Mouse (Mus musculus) liver, embryonic 15.5 days (tissue): ENCODE data around the gene Ablim2. TPM values are rescaled to one million over a fixed set of nuclear protein-coding genes. Genes with fewer than 3 reads are reported as not detected.

Experiments
- ATAC-seq: fragments of 200-750 bp; cut with Nextera tagmentation; 2 replicates; pipeline ENCODE4 v1.8.0; 2017; ENCODE audit warnings: moderate number of reproducible peaks, mild to moderate bottlenecking, moderate library complexity; ENCODE audit not compliant: insufficient read depth
- H3K27ac ChIP-seq: fragments of 300-500 bp; sonication (generic); replicated peaks from 2 replicates; pipeline ENCODE4 v1.5.1; 2015; ENCODE audit warnings: mild to moderate bottlenecking, inconsistent platforms
- H3K27me3 ChIP-seq: fragments of 300-500 bp; sonication (generic); 2 replicates; pipeline ENCODE4 v1.6.1; 2015; ENCODE audit warnings: mild to moderate bottlenecking, inconsistent platforms
- H3K36me3 ChIP-seq: fragments of 300-500 bp; sonication (generic); replicated peaks from 2 replicates; pipeline ENCODE4 v1.6.1; 2015; ENCODE audit warnings: moderate library complexity, mild to moderate bottlenecking, inconsistent platforms
- H3K4me1 ChIP-seq: fragments of 300-500 bp; sonication (generic); replicated peaks from 2 replicates; pipeline ENCODE4 v1.6.1; 2015; ENCODE audit warnings: inconsistent platforms
- H3K4me2 ChIP-seq: fragments of 300-500 bp; sonication (generic); 2 replicates; pipeline ENCODE4 v1.6.1; 2015; ENCODE audit warnings: moderate library complexity, mild to moderate bottlenecking, inconsistent platforms
- H3K4me3 ChIP-seq: fragments of 300-500 bp; sonication (generic); replicated peaks from 2 replicates; pipeline ENCODE4 v1.5.1; 2015; ENCODE audit warnings: mild to moderate bottlenecking, inconsistent platforms
- H3K9ac ChIP-seq: fragments of 300-500 bp; sonication (generic); 2 replicates; pipeline ENCODE4 v1.6.1; 2015; ENCODE audit warnings: moderate library complexity, mild to moderate bottlenecking, inconsistent platforms
- H3K9me3 ChIP-seq: fragments of 300-500 bp; sonication (generic); replicated peaks from 2 replicates; pipeline ENCODE4 v1.6.1; 2016; ENCODE audit warnings: inconsistent platforms
- WGBS: fragments of 180-500 bp; shearing (Covaris S2); methylation state at CpG from one replicate; pipeline ENCODE4 v1.1.7; 2015; ENCODE audit warnings: mixed read lengths; ENCODE audit not compliant: insufficient replicate concordance; 5-methylcytosine and 5-hydroxymethylcytosine counted together
- polyA plus RNA-seq: library from polyadenylated mRNA; unstranded; fragments of >200 nt; fragmentation: Nextera tagmentation; extraction: Ambion mirVana; gene quantifications from 2 replicates; pipeline ENCODE4 v1.2.1, GENCODE M21; 2015

Gene Ablim2
- polyA plus RNA-seq, 1 experiment from 2014 or later, result 0.36 TPM

DNA sequence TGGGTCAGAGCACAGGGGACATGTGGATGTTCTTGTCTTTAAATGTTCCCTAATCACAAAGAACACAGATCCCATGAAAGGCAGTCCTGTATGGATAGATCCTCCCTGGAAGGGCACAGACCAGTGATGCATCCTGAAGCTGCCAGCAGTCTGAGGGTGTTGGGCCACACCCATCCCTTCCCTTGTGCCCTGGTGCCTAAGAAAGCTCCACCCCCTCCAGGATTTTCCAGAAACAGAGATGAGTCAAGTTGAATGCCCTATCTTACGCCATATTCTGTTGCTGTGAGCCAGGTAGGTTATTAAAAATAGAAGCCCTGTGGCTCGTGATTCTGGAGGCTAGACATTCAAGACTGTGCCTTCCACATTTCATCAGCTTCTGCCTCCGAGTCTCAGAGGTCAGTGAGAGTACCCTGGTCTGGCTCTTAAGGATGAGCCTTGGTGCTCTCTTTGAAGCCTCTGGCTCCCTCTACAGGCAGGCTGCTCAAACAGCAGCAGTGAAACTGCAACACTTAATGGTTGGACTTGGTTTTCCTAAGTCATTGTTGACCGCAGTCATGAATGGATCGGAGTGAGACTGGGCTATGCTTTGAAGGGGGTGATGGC, 2.4 kb upstream of the Ablim2 start:
- Histone ChIP-seq H3K27me3 (peaks cover 44% of the 10 kb centered on the region), H3K4me3 (no peak overlapping the region)
- ATAC-seq, result no peak

DNA sequence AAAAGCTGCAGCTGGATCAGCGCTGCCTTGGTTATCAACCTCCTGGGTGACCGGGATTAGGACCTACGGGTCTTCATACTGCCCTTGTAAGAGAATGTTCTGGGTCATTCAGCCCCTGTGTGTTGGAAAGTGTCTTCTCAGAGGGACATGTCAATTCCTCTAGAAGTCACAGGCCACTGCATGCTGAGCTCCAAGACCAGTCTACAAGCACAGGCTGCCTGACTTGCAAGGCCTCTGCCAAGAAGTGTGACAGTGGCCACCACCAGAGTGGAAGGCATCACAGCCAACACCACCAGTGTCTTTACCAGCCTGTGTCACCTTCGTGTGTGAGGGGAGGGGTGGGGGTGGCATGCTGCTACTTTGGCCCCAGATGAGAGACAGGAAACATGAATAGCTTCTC, 1.7 kb upstream of the Ablim2 start:
- Histone ChIP-seq H3K9ac (no peak overlapping the region), H3K4me1 (peaks cover 16% of the 10 kb centered on the region), H3K9me3 (no peaks in the 10 kb centered on the region), H3K27me3 (peaks cover 48% of the 10 kb centered on the region), H3K27ac (no peak overlapping the region), H3K4me3 (no peak overlapping the region), H3K4me2 (no peak overlapping the region), H3K36me3 (no peaks in the 10 kb centered on the region)
- ATAC-seq, result no peak
- WGBS, result 78% methylated on average over 4 of the region's 4 CpGs

More for the DNA sequence above, 2.4 kb upstream of the Ablim2 start:
- Histone ChIP-seq H3K27ac (no peak overlapping the region), H3K9me3 (no peaks in the 10 kb centered on the region), H3K4me1 (peaks cover 16% of the 10 kb centered on the region), H3K9ac (no peak overlapping the region), H3K4me2 (no peak overlapping the region), H3K36me3 (no peaks in the 10 kb centered on the region)
- WGBS, result 19% methylated on average over 5 of the region's 5 CpGs

DNA sequence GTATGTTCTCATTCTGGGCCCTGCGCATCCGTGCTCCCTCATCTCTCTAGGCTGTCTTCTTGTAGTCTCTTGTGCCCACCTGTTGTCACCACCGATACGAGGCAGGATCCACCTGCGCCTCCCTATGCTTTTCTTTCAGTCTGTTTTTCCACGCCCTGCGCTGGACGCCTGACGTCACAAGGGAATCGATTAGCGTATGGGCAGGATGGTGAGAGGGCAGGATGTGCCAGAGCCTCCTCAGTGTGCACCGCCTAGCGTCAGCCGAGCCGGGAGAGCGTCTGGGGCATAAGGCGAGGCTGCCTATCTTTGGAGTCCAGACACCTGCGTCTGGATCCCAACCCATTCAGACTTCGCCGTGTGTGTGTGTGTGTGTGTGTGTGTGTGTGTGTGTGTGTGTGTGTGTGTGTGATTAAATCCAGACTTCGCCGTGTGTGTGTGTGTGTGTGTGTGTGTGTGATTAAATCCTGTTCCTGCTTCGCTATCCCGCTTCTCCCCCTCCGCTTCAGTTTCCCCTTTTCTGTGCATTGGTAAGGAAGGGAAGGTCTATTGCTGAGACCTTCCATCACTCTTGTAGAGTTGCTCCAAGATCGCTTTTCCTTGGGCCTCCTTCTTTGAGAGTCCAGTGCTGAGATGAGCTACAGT, 562 bp upstream of the Ablim2 start:
- Histone ChIP-seq H3K4me2 (peak overlapping the region; percentile 83), H3K9me3 (no peaks in the 10 kb centered on the region), H3K27ac (no peak overlapping the region), H3K9ac (no peak overlapping the region), H3K4me3 (peak overlapping the region; percentile 56), H3K27me3 (peaks cover 51% of the 10 kb centered on the region), H3K4me1 (peaks cover 16% of the 10 kb centered on the region), H3K36me3 (no peaks in the 10 kb centered on the region)
- WGBS, result 6% methylated on average over 26 of the region's 26 CpGs
- peak; percentile 25 for ATAC-seq

DNA sequence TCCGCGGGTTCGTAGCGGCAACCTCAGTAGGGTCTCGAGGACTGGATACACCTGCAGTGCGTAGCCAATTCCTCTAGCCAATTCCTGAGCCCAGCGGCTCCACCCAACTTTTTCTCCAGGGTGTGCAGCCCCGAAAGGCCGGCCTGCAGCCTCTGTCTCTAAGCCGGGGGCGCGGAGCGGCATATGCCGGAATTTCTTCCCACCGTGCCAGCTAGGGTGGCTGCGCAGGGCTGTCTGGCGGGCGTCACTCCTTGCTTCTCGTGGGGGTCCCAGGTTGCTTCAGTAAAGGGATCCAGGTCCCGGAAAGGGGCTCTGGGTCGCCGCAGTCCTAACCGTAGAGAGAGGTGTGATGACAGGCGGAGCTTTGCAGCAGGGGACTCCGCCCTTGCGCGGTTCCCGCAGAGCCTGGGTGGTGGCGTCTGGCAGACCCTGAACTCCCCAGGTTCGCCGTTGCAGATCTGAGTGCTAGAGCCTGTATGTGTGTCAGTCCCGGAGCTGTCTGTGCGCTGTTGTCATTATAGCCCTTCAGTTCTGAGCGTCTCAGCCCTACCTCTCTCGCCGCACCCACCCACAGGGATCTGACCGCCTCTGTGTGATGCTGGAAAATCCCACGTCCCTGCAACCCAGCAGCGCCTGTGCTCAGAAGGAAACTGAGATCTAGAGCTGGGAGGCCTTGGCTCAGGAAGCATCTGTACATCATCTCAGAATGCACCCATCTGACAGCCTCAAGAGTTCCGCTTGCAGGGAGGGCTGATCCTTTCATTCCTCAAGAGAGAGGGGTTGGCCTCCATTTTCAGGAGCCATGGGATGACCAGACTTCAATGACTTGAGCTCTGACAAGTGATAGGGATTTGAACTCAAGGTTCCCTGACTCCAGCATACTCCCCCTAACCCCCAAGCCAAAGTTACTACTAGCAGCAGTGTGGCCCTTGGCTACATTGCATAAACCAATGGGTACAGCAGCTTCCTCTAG, 687 bp downstream of the Ablim2 start:
- whole genome bisulfite sequencing, result 2% methylated on average over 40 of the region's 40 CpGs
- Histone ChIP-seq H3K9ac (peak overlapping the region; percentile 30; the same call in 1 of the 2 replicates), H3K4me3 (peak overlapping the region; percentile 56), H3K4me2 (peak overlapping the region; percentile 83), H3K9me3 (no peaks in the 10 kb centered on the region), H3K27me3 (peaks cover 51% of the 10 kb centered on the region), H3K36me3 (no peaks in the 10 kb centered on the region), H3K27ac (no peak overlapping the region), H3K4me1 (peaks cover 16% of the 10 kb centered on the region)
- 0 out of 2 replicates have a peak, but pooled peaks have one; percentile 6 for ATAC-seq

DNA sequence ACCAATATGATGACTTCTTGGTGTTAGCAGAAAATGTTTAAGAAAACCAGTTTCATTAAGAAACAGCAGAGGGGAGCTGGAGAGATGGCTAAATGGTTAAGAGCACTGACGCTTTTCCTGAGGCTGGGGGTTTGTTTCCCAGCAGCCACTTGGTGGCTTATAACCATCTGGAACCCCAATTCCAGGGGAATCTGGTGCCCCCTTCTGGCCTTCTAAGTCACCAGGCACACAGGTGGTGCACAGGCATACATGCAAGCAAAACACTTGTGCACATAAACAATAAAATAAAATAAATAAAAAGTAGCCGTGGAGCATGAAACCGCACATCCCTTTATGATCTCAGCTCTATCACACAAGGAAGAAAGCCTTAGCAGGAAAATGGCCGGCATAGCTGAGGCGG, 3.6 kb downstream of the Ablim2 start:
- H3K27ac ChIP-seq, result no peak overlapping the region
- H3K4me1 ChIP-seq, result peaks cover 16% of the 10 kb centered on the region
- H3K36me3 ChIP-seq, result no peaks in the 10 kb centered on the region
- no peak overlapping the region for H3K9ac ChIP-seq
- no peak overlapping the region for H3K4me3 ChIP-seq
- no peak for ATAC-seq
- H3K4me2 ChIP-seq, result no peak overlapping the region
- H3K27me3 ChIP-seq, result peaks cover 42% of the 10 kb centered on the region
- H3K9me3 ChIP-seq, result no peaks in the 10 kb centered on the region
- WGBS, result 54% methylated on average over 5 of the region's 5 CpGs

DNA sequence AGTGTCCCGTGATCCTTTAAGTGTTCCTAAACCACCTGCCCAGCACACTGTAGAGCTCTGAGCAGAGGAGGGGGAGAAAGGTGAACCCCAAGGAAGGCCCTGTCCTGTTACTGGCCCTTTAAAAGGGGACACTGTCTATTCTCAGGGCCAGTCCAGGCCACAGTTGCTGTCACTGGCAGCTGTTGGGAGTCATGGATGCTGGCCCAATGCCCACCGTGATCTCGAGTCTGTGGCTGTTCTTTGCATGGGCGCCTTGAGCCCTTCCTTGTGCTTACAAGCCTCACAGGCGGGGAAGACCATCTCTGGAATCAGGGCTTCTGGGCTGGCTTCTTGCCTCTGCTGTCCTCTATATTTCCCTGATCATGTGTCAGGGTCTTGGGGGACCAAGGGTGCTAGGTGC, 4.7 kb downstream of the Ablim2 start:
- ATAC-seq, result no peak
- no peaks in the 10 kb centered on the region for H3K9me3 ChIP-seq
- peaks cover 12% of the 10 kb centered on the region for H3K4me1 ChIP-seq
- H3K4me2 ChIP-seq, result no peak overlapping the region
- WGBS, result 50% methylated on average over 5 of the region's 5 CpGs
- peaks cover 36% of the 10 kb centered on the region for H3K27me3 ChIP-seq
- H3K36me3 ChIP-seq, result no peaks in the 10 kb centered on the region
- no peak overlapping the region for H3K9ac ChIP-seq
- H3K4me3 ChIP-seq, result no peak overlapping the region
- no peak overlapping the region for H3K27ac ChIP-seq

DNA sequence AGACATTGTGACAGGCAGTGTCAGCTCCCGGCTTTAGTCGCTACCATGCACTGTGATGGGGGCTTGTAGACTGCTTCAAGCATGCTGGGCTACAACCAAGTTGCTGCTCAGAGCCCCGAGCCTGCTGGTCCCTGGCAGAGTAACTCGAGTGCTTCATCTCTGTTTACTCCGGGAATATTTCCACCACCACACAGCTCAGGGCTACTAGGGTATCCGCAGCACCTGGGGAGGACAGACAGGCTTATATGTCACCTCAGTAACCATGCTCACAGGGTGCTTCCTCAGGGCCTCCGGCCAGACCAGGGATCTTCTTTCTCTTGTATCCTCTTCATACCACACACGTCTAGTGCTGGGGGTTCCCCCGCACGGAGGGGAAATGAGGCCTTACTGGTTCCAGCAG, 5.2 kb downstream of the Ablim2 start:
- Histone ChIP-seq H3K4me3 (no peak overlapping the region), H3K4me1 (peaks cover 7% of the 10 kb centered on the region), H3K27ac (no peak overlapping the region), H3K36me3 (no peaks in the 10 kb centered on the region), H3K9ac (no peak overlapping the region), H3K27me3 (peaks cover 31% of the 10 kb centered on the region), H3K9me3 (no peaks in the 10 kb centered on the region), H3K4me2 (no peak overlapping the region)
- ATAC-seq, result no peak
- 58% methylated on average over 10 of the region's 10 CpGs for WGBS

DNA sequence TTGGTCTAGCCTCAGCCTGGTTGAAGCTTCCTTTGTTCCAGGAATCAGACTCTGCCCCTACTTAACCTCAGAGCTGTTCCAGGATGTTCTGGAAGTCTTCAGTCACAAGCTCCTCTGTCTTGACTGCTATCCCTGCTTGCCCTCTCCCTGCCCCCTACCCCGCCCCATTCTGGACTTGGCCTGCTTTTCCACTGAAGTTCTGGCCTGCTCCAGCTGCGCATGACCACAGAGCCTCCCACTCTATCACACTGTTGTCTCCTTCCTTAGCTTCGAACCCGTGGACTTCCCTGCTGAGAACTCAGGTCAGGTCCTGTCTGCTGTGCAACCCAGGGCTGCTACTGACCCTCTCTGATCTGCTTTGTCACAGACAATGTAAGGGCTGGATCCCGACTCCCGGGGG, 8.2 kb downstream of the Ablim2 start:
- WGBS, result 49% methylated on average over 6 of the region's 6 CpGs

DNA sequence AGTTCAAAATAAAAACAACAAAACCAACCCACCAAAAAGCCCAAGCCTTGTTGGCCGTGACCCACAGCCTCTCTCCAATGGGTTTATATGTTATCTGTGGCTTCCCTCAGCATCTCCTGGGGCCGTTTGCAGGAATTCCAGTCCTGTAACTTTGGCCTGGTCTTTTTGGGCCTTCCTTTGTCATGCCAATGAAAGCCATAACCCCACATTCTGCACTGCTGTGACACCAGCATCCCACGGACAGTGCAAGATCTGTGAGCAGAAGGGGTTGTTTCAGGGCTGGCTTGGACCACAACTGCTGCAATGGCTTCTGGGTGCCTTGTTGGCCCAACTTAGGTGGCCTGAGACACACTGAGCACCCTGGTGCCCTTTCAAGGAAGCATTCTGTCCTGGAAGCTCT, 10.8 kb downstream of the Ablim2 start:
- Histone ChIP-seq H3K9ac (no peak overlapping the region), H3K4me2 (no peak overlapping the region), H3K27ac (no peak overlapping the region), H3K4me1 (no peaks in the 10 kb centered on the region), H3K27me3 (no peaks in the 10 kb centered on the region), H3K9me3 (no peaks in the 10 kb centered on the region), H3K4me3 (no peak overlapping the region), H3K36me3 (no peaks in the 10 kb centered on the region)
- 47% methylated on average over 3 of the region's 3 CpGs for WGBS
- no peak for ATAC-seq

More for the DNA sequence above, 8.2 kb downstream of the Ablim2 start:
- Histone ChIP-seq H3K27ac (no peak overlapping the region), H3K27me3 (peaks cover 3% of the 10 kb centered on the region; the same call in 1 of the 2 replicates), H3K9me3 (no peaks in the 10 kb centered on the region), H3K4me3 (no peak overlapping the region), H3K4me2 (no peak overlapping the region), H3K9ac (no peak overlapping the region), H3K4me1 (no peaks in the 10 kb centered on the region), H3K36me3 (no peaks in the 10 kb centered on the region)
- ATAC-seq, result no peak

DNA sequence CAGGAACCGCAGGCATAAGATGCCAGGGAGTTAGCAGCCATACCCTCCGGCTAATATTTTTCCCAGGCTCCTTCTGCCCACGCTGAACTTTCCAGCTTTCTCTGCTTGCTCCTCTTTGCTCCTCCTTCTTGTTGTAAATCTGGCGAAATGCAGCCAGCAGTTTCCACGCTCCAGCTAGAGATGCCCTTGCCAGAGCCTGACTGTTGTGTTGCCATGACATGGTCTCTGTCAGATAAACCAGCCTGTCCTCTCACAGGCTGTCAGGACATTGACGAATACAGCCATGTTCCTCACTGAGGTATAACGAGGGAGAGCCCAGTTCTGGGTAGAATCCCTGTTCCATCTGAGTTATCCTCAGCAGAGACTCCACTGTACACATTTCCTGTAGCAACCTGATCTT, 11.3 kb downstream of the Ablim2 start:
- ATAC-seq, result no peak
- Histone ChIP-seq H3K27me3 (no peaks in the 10 kb centered on the region), H3K9ac (no peak overlapping the region), H3K4me3 (no peak overlapping the region), H3K36me3 (no peaks in the 10 kb centered on the region), H3K4me1 (no peaks in the 10 kb centered on the region), H3K4me2 (no peak overlapping the region), H3K9me3 (no peaks in the 10 kb centered on the region), H3K27ac (no peak overlapping the region)
- 52% methylated on average over 7 of the region's 7 CpGs for WGBS

DNA sequence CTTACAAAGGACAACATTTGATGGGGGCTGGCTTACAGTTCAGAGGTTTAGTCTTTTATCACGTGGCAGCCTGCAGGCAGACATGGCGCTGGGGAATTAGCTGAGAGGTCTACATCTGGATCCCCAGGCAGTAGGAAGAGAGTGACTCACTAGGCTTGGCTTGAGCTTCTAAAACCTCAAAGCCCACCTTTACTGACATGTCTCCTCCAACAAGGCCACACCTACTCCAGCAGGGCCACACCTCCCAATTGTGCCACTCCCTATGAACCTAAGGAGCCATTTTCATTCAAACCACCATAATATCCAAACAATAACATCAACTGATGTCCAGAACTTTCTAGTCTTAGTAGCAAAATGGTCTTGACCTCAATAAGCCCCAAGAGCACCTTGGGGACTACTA, 12.6 kb downstream of the Ablim2 start:
- no peak for ATAC-seq
- no peak overlapping the region for H3K9ac ChIP-seq
- H3K27ac ChIP-seq, result no peak overlapping the region
- WGBS, result 78% methylated on average over 2 of the region's 2 CpGs
- H3K36me3 ChIP-seq, result no peaks in the 10 kb centered on the region
- H3K9me3 ChIP-seq, result no peaks in the 10 kb centered on the region
- no peaks in the 10 kb centered on the region for H3K27me3 ChIP-seq
- H3K4me2 ChIP-seq, result no peak overlapping the region
- H3K4me1 ChIP-seq, result no peaks in the 10 kb centered on the region
- H3K4me3 ChIP-seq, result no peak overlapping the region
